8 mouse cellular contexts compared by ENCODE assay signal in genomic region chrX:97069816-97070215, GRCm38 (mm10). TPM values are rescaled to one million over a fixed set of nuclear protein-coding genes. Genes with fewer than 3 reads are reported as not detected.
A peak's percentile ranks its signal among the peaks of the same experiment; 100 is the strongest.
DNase-seq lines count a peak whose midpoint lies in the region; ATAC-seq and TF ChIP-seq lines count a peak whose summit lies in the region.

No protein-coding gene starts in this region.

- peak; percentile 93 for ATAC-seq in hindbrain, embryonic 11.5 days (ENCODE audit: low FRiP score)
- peak; percentile 99 for ATAC-seq in midbrain, embryonic 12.5 days (ENCODE audit: low FRiP score, low read depth)
- ATAC-seq in activated CD4-positive, CD25-positive, alpha-beta regulatory T cell, adult 4 months, result no peak

- H3K4me3 ChIP-seq in hindbrain, embryonic 11.5 days (ENCODE audit: low read depth, low read length), result no peak overlapping the region
- no peak overlapping the region for H3K4me3 ChIP-seq in midbrain, embryonic 12.5 days

- WGBS in hindbrain, embryonic 11.5 days, result 16% methylated on average over 11 of the region's 11 CpGs
- 24% methylated on average over 11 of the region's 11 CpGs for WGBS in midbrain, embryonic 12.5 days

- H3K9ac ChIP-seq in hindbrain, embryonic 11.5 days (ENCODE audit: low read depth, low read length), result no peak overlapping the region
- H3K9ac ChIP-seq in midbrain, embryonic 12.5 days (replicated peaks), result no peak overlapping the region

- H3K4me2 ChIP-seq in hindbrain, embryonic 11.5 days (replicated peaks; ENCODE audit: low read depth, low read length), result no peak overlapping the region
- peak overlapping the region; percentile 32 for H3K4me2 ChIP-seq in midbrain, embryonic 12.5 days (replicated peaks)

- peak; percentile 35 for DNase-seq in ZHBTc4 (ENCODE audit: low read depth, low spot score)
- peak; percentile 85 for DNase-seq in brain, embryonic 14.5 days (ENCODE audit: low read depth)
- peak; percentile 53 for DNase-seq in hindbrain, embryonic 11.5 days (ENCODE audit: low spot score)
- no peak for DNase-seq in spleen, adult 12 weeks (ENCODE audit: low spot score)
- DNase-seq in lung, postnatal 25 days (ENCODE audit: low spot score), result no peak
- DNase-seq in spleen, postnatal 14 days (ENCODE audit: low spot score in 2 of 2), result no peak

- no peaks in the 10 kb centered on the region for H3K36me3 ChIP-seq in hindbrain, embryonic 11.5 days (ENCODE audit: control insufficient read depth, insufficient read depth, low read length)
- H3K36me3 ChIP-seq in midbrain, embryonic 12.5 days, result no peaks in the 10 kb centered on the region

- no peak overlapping the region for H3K27ac ChIP-seq in hindbrain, embryonic 11.5 days (ENCODE audit: low read depth, low read length)
- H3K27ac ChIP-seq in midbrain, embryonic 12.5 days (replicated peaks), result no peak overlapping the region

- peaks cover 2% of the 10 kb centered on the region; the same call in 1 of the 2 replicates for H3K27me3 ChIP-seq in hindbrain, embryonic 11.5 days (ENCODE audit: control insufficient read depth, insufficient read depth, low read length)
- H3K27me3 ChIP-seq in midbrain, embryonic 12.5 days, result peaks cover 13% of the 10 kb centered on the region

- no peak for TF ChIP-seq POLR2A in brain, embryonic 14.5 days (IDR thresholded peaks at IDR 0.05; ENCODE audit: borderline replicate concordance, extremely low read depth, insufficient read depth, insufficient read length, poor library complexity, severe bottlenecking)

- no peaks in the 10 kb centered on the region for H3K4me1 ChIP-seq in hindbrain, embryonic 11.5 days (replicated peaks; ENCODE audit: control insufficient read depth, insufficient read depth, low read length)
- no peaks in the 10 kb centered on the region for H3K4me1 ChIP-seq in midbrain, embryonic 12.5 days

- TF ChIP-seq CTCF in brain, embryonic 14.5 days (IDR thresholded peaks at IDR 0.05; ENCODE audit: borderline replicate concordance, extremely low read depth, insufficient read depth, insufficient read length), result no peak

- H3K9me3 ChIP-seq in hindbrain, embryonic 11.5 days (ENCODE audit: control insufficient read depth, low read length), result no peaks in the 10 kb centered on the region
- no peaks in the 10 kb centered on the region for H3K9me3 ChIP-seq in midbrain, embryonic 12.5 days

RNA-seq across cellular contexts. Expression of gene Pgr15l, which starts 2.6 kb away (rescaled TPM):
- polyA plus RNA-seq in brain, embryonic 14.5 days (2012; rRNA removed), result 0.06 and 0.11 TPM in 2 replicates
- polyA plus RNA-seq in hindbrain, embryonic 11.5 days (2014; fragmentation: Nextera tagmentation; extraction: Ambion mirVana), result not detected in 2 replicates
- polyA plus RNA-seq in midbrain, embryonic 12.5 days (2016; fragmentation: Nextera tagmentation; extraction: Ambion mirVana), result not detected in 2 replicates
- under 1 TPM in 1 of 2 experiments, not detected in 1; 0.19 TPM for polyA plus RNA-seq in activated CD4-positive, CD25-positive, alpha-beta regulatory T cell, adult 4 months (2017; shearing (Covaris generic))

Comparison
In these comparisons a context has a peak if more than half of its experiments do, and no peak if none do; other contexts are left out.
1. DNase-seq: peak in ZHBTc4 (single experiment), brain, embryonic 14.5 days (single experiment) and hindbrain, embryonic 11.5 days (single experiment); none in spleen, adult 12 weeks (single experiment), lung, postnatal 25 days (single experiment) and spleen, postnatal 14 days (0 of 2).